Mouse (Mus musculus): ENCODE data around the gene Otoa.

Gene Otoa

DNA sequence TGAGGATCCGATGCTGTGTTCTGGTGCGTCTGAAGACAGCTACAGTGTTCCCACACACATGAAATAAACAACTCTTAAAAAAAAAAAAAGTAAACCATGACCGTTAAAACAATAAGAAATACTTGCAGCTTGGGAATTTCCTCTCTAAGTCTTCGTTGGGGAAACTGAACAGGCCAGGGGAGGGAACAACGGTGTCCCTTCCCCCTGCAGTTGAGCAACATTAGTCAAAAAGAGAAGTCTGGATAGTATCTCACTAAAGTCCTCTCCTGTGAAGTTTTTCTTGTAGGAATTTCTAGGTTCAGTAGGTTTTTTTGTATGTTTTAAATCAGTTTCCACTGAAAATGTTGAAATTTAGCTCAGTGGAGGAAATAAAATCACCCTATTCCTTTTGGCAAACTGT, 8.9 kb upstream of the Otoa start:
- TF ChIP-seq GATA4 (IDR thresholded peaks at IDR 0.05; ENCODE audit: insufficient replicate concordance, low read length) = no peak

DNA sequence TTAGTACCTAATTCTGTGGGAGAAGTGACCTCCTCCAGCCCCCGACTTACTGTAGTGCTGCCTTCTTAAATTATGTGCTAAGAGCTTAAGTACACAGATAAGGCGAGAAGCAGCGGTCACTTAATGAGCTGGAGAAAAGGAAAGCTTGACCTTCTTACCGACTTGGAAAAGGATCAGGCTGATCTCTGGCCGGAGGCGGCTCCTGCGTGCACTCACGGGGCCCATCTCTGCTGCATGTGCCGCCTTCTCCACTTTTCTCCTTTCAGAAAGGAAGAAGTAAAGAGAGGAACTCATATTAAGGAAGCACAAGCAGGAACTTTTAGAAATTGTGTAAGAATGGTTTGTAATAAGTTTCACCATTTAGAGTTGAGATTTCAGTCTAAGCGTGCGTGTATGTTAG, 7.2 kb upstream of the Otoa start, which contains the start of gene Igsf6:
TSS of gene Igsf6 (minus strand) at position 292 of the 400 bp plus-strand sequence.
- no peak for TF ChIP-seq GATA4 (IDR thresholded peaks at IDR 0.05; ENCODE audit: insufficient replicate concordance, low read length)

DNA sequence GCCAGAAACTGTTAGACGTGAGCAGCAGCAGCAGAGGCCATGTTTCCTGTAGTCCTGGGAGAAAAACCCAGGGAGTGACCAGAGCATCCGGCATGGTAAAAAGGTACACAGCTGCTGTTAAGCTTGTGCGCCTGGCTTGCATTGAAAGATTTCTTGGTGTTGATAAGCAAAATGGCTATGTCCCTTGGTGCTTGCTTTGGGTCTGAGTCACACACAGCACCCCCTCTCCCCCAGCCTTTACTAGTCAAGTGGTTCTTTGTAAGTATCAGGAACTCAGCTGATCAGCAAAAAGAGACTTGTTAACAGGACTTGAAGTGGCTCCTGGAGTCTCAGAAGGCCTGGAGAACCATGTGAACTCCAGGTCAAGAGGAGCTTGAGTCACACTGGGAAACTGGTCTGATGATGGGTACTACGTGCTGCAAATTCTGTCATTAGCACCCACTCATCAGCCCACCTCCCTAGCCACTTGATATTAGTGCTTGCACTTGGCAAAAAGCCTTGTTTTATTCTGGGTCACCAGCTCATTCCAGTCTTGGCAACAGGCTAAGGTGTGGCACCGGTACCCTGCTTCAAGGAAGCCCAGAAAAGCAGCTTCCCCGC, 6.5 kb upstream of the Otoa start:
- no peak for TF ChIP-seq GATA4 (IDR thresholded peaks at IDR 0.05; ENCODE audit: insufficient replicate concordance, low read length)

DNA sequence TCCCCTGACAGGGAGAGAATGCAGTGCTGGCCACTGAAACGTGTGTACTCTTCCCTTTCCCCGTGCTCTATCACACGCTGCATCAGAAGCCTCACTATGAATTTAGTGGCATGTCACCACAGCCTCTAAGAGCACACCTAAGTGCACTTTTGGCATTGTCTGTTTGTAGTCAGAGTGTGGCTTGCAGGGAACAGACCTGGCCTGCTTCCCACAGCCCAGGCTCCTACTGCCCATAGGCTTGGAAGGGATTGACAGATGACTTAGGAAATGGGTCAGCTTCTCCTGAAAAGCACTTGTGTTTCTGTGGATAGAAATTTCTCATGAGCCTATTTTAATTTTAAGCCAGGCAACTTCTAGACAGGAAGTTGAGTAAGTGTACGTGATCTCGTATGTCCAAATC, 6.0 kb upstream of the Otoa start:
- TF ChIP-seq GATA4 (IDR thresholded peaks at IDR 0.05; ENCODE audit: insufficient replicate concordance, low read length) = no peak

DNA sequence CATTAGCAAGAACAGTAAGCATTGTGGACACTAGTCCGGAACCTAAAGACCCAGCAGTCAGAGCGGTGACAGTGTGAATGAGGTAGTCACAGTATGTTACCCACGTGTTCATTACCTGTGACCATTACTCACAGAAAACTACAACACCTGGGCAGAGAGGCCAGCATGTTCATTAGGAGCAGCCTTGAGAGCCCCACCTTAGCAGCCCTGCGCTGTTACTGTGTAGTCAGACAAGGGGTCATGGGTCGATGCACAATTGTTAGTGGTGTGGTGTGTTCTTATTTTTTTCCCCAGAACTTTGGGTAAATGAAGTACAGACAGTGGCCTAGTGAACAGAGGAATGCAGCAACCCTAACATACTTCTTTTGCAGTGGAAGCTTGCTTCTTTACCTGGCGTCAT, 4.1 kb upstream of the Otoa start:
- no peak for TF ChIP-seq GATA4 (IDR thresholded peaks at IDR 0.05; ENCODE audit: insufficient replicate concordance, low read length)

DNA sequence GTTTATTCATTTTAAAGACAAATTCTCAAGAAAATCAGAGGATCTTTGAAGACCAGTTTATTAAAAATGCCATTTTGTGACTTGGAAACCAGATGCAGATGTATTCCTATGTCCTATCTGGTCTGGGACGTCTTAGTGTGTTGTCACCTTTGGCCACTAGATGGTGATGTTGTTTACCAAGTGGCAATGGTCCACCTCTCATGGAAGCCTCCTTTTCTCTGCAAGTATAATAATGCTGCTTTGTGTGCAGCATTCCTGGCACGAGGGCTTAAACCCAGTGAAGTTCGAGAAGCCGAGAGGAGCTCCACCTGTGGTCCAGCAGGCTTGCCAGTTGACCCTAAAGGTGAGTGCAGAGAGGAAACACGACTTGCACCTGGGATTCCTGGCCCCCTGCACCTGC, 3.6 kb upstream of the Otoa start:
- no peak for TF ChIP-seq GATA4 (IDR thresholded peaks at IDR 0.05; ENCODE audit: insufficient replicate concordance, low read length)

DNA sequence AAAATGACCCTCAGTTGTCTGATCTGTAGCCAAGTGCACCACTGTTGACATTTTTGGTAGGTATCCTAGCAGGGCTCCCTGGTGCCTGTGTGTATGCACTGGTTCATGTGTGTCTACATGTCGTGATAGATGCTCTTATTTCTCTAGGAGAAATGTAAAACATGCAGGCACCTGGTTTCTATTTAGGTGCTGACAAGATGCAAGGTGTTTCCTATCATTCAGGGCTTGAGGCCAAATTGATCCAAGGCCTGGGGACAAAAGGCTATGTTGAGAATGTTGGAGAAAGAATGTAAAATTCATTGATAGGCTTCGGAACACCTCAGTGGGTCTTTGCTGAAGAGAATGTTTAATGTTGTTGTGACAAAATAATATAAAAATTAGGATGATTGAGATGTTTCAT, 366 bp downstream of the Otoa start:
- TF ChIP-seq GATA4 (IDR thresholded peaks at IDR 0.05; ENCODE audit: insufficient replicate concordance, low read length) = no peak

DNA sequence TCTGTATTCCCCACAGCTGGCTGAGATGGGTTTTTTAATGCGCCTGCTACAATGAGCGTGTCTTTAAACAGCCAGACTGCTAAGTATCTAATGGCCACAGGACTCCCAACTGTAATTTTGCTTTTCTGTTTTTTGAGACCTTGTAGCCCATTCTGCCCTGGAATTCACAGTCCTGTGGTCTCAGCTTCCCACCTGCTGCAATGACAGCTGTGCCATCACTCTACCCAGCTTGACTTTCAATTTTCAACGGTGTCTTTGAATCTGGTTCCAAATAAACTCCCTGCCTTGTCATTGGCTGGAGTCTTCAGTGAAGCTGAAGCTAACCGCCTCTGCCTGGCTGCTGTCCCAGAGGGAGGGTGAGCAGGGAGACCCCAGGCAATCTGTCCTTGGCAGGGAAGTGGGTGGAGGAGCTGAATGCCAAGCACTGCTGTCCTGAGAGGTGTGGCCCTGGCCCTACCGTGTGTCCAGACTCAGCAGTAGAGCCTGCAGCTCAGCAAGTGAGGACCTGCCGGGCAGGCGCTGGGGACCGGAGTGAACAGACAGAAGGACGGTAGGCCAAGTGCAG, 1.6 kb downstream of the Otoa start:
- TF ChIP-seq GATA4 (IDR thresholded peaks at IDR 0.05; ENCODE audit: insufficient replicate concordance, low read length) = no peak

DNA sequence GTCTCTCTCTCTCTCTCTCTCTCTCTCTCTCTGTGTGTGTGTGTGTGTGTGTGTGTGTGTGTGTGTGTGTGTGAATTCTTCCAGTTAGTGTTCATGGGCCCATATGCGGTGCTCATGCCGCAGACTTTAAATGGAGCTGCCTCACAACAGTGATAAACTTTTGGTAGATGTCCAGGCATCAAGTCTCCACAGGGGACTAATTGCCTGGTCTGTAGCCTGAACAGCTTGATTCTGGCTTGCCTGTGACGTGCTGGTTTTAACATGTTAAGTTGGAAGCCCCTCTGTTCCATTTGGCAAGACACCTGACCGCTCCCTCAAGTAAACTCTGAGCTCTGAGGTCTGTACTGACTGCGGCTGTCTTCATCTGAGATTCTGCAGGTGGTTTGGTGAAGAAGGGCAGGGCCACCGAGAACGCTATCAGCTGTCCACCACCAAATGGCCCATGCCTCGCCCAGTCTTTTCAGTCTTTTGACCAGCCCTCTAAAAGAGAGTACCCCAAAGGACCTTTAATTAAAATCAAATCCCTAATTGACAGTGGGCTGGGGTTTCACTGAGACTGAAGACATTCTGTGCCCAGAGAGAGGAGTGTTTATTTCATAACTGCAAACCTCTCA, 3.5 kb downstream of the Otoa start:
- TF ChIP-seq GATA4 (IDR thresholded peaks at IDR 0.05; ENCODE audit: insufficient replicate concordance, low read length) = no peak

DNA sequence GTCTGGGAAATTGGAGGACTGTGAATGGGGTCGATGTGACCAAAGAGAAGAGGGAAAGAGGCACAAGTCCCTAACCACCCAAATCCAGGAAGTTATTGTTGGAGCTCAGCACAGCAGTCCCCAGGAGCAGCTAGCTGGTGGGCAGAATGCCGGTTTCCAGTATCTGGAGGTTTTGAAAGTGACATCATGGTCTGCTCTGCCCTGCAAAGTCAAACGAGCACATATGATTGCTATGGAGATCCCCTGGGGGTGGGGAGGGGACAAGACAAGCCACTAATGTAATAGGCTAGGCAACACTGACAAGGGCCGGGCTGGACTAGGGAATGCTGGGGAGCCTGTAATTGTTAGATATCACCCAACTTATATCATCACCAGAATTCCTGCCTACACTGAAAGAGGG, 4.0 kb downstream of the Otoa start:
- TF ChIP-seq GATA4 (IDR thresholded peaks at IDR 0.05; ENCODE audit: insufficient replicate concordance, low read length) = no peak

DNA sequence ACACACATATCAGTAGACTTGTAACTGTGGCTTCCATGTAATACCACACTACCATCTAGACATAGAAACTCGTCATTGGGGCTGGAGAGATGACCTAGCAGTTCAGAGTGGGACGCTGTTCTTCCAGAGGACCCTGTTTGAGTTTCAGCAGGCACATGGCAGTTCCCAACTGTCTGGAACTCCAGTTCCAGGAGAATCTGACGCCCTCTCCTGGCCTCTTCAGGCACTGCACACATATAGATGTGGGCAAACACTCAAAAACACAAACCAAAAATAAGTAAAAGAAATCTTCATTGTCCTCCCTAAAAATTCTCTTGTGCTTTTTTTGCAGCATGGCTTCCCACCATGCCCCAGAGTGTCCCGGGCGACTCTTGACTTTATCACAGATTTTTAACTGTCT, 7.3 kb downstream of the Otoa start:
- no peak for TF ChIP-seq GATA4 (IDR thresholded peaks at IDR 0.05; ENCODE audit: insufficient replicate concordance, low read length)

DNA sequence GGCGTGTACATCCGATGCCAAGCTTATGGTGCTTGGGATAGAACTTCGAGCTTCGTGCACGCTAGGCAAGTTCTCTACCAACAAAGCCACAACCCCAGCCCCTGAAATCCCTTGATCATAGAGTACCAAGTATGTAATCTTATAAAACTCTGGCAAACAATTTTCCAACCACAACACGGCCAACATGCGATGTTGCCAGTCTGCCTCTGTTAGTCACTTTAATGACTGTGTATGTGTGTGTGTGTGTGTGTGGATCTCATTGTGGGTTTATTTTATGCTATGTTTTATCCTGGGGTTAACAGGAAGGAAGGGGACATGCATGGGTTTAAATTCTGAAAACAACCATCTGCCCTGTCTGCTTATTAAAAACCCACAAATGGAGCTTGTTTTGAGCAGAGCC, 9.3 kb downstream of the Otoa start:
- TF ChIP-seq GATA4 (IDR thresholded peaks at IDR 0.05; ENCODE audit: insufficient replicate concordance, low read length) = no peak

DNA sequence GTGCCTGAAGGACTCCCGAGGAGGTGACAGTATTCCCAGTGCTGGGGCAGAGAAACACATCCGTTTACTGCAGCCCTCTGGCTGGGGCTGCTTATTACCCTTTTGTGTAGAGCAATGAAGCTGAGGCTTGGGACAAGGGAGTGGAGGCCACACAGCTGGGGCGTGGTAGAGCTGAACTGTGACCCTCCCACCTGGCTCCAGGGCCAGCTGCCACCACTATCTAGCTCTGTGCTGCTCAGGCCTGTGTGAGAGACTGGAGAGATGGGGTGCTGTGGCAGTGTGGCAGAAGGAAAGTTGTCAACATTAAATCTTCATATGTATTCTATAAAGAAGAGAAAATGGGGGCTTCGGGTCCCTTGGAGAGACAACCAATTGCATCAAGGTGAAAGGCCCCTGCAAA, 11.6 kb downstream of the Otoa start:
- TF ChIP-seq GATA4 (IDR thresholded peaks at IDR 0.05; ENCODE audit: insufficient replicate concordance, low read length) = no peak

DNA sequence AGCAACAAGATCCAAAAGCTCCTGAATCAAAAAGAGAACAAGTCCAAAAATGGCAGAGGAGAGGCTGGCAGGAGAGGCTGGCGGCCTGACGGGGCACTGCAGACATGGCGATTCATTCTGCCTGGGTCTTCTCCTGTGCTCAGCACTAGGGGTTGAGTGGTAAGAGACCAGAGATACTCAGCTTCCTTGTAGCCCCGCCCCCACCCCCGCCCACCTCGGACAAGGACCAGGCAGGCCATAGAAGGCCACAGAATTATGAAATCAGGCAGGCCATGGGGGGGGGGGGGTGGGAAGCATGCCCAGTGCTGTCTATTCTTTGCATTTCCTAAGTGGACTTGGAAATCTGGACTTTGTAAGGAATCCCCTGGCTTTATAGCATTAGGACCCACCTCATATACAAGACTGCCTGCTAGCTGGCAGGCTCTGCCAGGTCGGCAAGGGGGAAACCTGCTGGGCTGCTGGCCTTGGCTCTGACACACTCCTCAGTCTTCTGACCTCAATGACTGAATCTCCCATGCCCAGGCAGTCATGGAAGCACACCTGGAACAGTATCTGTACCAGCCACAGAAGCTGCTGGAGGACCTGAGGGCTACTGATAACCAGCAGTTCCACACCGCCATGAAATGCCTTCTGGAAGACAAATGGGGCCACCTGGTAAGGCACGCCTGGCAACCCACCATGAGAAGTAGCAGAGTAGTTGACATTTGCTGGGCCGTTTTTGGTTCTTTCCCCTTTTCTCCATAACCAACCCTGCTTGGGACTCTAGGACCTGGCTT, 17.4 kb downstream of the Otoa start:
- no peak for TF ChIP-seq GATA4 (IDR thresholded peaks at IDR 0.05; ENCODE audit: insufficient replicate concordance, low read length)

DNA sequence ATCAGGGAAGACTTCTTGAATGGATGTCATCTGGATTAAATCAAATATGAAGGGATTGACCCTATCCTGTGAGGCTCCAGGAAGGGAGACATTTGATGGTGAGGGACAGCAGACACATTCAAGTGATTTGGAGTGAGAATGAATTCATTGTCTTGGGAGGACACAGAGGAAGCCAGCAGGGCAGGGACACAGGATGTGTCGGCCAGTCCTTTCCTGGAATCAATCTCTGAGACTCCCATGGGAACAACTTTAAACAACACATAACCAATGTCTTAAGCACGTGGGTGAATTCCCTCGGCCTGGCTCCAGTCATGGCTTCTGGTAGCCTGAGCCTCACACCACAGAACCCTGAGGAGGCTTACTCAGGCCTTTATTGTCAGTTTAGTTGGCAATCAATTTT, 26.4 kb downstream of the Otoa start:
- TF ChIP-seq GATA4 (IDR thresholded peaks at IDR 0.05; ENCODE audit: insufficient replicate concordance, low read length) = no peak

DNA sequence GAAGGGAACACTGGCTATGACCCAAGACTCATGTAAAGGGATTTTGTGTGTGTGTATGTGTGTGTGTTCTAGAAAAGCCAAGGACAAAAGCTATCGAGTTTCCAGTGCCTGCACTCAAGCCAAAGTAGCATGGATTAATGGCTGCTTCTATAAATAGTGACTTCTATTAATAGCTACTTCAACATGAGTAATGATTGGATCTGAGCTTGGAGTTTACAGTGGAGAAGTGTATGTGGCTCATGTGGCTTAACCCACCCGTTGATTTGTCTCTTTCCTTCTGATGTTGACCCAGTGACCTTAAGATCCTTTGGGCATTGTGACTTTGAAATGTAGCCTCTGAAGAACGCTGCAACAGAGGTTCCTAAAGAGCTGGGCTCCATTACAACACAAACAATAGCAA, 29.9 kb downstream of the Otoa start:
- no peak for TF ChIP-seq GATA4 (IDR thresholded peaks at IDR 0.05; ENCODE audit: insufficient replicate concordance, low read length)
